Mouse (Mus musculus) kidney, embryonic 14.5 days (tissue): Measurements from ENCODE around the gene Sh2b1. TPM values are rescaled to one million over a fixed set of nuclear protein-coding genes. Genes with fewer than 3 reads are reported as not detected.

Source experiments
- ATAC-seq: fragments of 200-750 bp; cut with Nextera tagmentation; 2 replicates; pipeline ENCODE4 v1.8.0; 2017; ENCODE audit warnings: moderate number of reproducible peaks, mild to moderate bottlenecking, moderate TSS enrichment, moderate library complexity; ENCODE audit not compliant: low FRiP score, low TSS enrichment
- H3K27ac ChIP-seq: fragments of 300-500 bp; sonication (generic); 2 replicates; pipeline ENCODE4 v1.5.1; 2014; ENCODE audit warnings: low read depth, mild to moderate bottlenecking, low read length, moderate library complexity, mixed read lengths
- H3K27me3 ChIP-seq: fragments of 300-500 bp; sonication (generic); 2 replicates; pipeline ENCODE4 v1.6.1; 2014; ENCODE audit warnings: mild to moderate bottlenecking, low read length; ENCODE audit not compliant: control insufficient read depth, insufficient read depth
- H3K36me3 ChIP-seq: fragments of 300-500 bp; sonication (generic); 2 replicates; pipeline ENCODE4 v1.6.1; 2014; ENCODE audit warnings: low read length, mixed read lengths; ENCODE audit not compliant: control insufficient read depth, insufficient read depth
- H3K4me1 ChIP-seq: fragments of 300-500 bp; sonication (generic); 2 replicates; pipeline ENCODE4 v1.6.1; 2014; ENCODE audit warnings: low read length, mixed read lengths; ENCODE audit not compliant: control insufficient read depth, insufficient read depth
- H3K4me2 ChIP-seq: fragments of 300-500 bp; sonication (generic); replicated peaks from 2 replicates; pipeline ENCODE4 v1.6.1; 2014; ENCODE audit warnings: low read depth, mild to moderate bottlenecking, low read length
- H3K4me3 ChIP-seq: fragments of 300-500 bp; sonication (generic); 2 replicates; pipeline ENCODE4 v1.5.1; 2014; ENCODE audit warnings: mild to moderate bottlenecking, low read length
- H3K9ac ChIP-seq: fragments of 300-500 bp; sonication (generic); 2 replicates; pipeline ENCODE4 v1.6.1; 2014; ENCODE audit warnings: low read depth, mild to moderate bottlenecking, low read length, moderate library complexity
- H3K9me3 ChIP-seq: fragments of 300-500 bp; sonication (generic); 2 replicates; pipeline ENCODE4 v1.6.1; 2016; ENCODE audit warnings: low read length; ENCODE audit not compliant: control insufficient read depth
- WGBS: fragments of 180-500 bp; shearing (Covaris S2); extraction: QIAGEN DNeasy Blood & Tissue Kit; methylation state at CpG from one replicate; pipeline ENCODE4 v1.1.7; 2014; 5-methylcytosine and 5-hydroxymethylcytosine counted together
- polyA plus RNA-seq: library from polyadenylated mRNA; unstranded; fragments of >200 nt; fragmentation: Nextera tagmentation; extraction: Ambion mirVana; gene quantifications from 2 replicates; pipeline ENCODE4 v1.2.1, GENCODE M21; 2014

Sh2b1 gene
- polyA plus RNA-seq, 1 experiment from 2014 or later: 47.1 TPM

- H3K4me3 ChIP-seq: no peak overlapping the region
- no peaks in the 10 kb centered on the region for H3K27me3 ChIP-seq
- peaks cover 10% of the 10 kb centered on the region for H3K4me1 ChIP-seq
- H3K27ac ChIP-seq: no peak overlapping the region
- no peaks in the 10 kb centered on the region for H3K9me3 ChIP-seq
- no peak overlapping the region for H3K4me2 ChIP-seq
- ATAC-seq: no peak
- peaks cover 30% of the 10 kb centered on the region for H3K36me3 ChIP-seq
- 57% methylated on average over 4 of the region's 4 CpGs for WGBS
- H3K9ac ChIP-seq: 0 out of 2 replicates have a peak overlapping the region, but pooled peaks have one; percentile 12
Measured at GRCm38 (mm10) chr7:126464121-126464520, 11.1 kb downstream of the Sh2b1 start.

GRCm38 (mm10) chr7:126463547-126463946 lies 11.7 kb downstream of the Sh2b1 start:
- no peaks in the 10 kb centered on the region for H3K27me3 ChIP-seq
- no peak overlapping the region for H3K4me3 ChIP-seq
- H3K27ac ChIP-seq: no peak overlapping the region
- no peak overlapping the region; the same call in 1 of the 2 replicates for H3K4me2 ChIP-seq
- ATAC-seq: no peak
- peaks cover 15% of the 10 kb centered on the region for H3K4me1 ChIP-seq
- H3K9ac ChIP-seq: 0 out of 2 replicates have a peak overlapping the region, but pooled peaks have one; percentile 12
- H3K9me3 ChIP-seq: no peaks in the 10 kb centered on the region
- peaks cover 24% of the 10 kb centered on the region for H3K36me3 ChIP-seq
- 50% methylated on average over 4 of the region's 4 CpGs for WGBS

DNA sequence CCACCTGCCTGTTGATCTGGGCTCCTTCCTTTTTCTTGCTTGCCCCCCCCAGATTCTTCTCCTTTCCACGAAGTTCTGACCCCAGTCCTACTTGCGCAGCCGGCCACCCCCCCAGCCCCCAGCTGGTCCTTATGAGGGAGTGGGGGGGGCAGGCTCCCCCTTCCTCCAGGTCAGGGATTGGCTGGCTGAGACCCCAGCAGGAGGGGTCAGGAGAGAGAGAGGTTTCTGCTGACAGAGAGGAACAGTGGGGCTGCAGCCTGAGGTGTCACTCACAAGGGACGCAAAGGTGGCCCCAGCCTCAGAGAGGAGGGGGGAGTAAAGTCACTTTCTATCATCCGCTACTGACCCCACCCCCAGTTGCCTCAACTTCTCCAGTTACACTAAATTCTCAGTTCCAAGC lies 12.2 kb downstream of the Sh2b1 start, which contains the start of gene Atp2a1:
Atp2a1 (minus strand) TSS at position 105 of the 400 bp plus-strand sequence.
- no peak for ATAC-seq
- H3K4me3 ChIP-seq: no peak within 1 kb of the TSS
- peaks cover 19% of the 10 kb centered on the region for H3K36me3 ChIP-seq
- peak within 1 kb of the TSS; percentile 48; the same call in 1 of the 2 replicates for H3K27ac ChIP-seq
- peaks cover 19% of the 10 kb centered on the region for H3K4me1 ChIP-seq
- H3K9ac ChIP-seq: 0 out of 2 replicates have a peak within 1 kb of the TSS, but pooled peaks have one; percentile 12
- no peaks in the 10 kb centered on the region for H3K27me3 ChIP-seq
- no peak within 1 kb of the TSS; the same call in 1 of the 2 replicates for H3K4me2 ChIP-seq
- no peaks in the 10 kb centered on the region for H3K9me3 ChIP-seq
- WGBS: 24% methylated on average over 5 of the region's 5 CpGs

- Histone ChIP-seq H3K9ac (no peak overlapping the region), H3K36me3 (peaks cover 5% of the 10 kb centered on the region; the same call in 1 of the 2 replicates), H3K27ac (peak overlapping the region; percentile 59; the same call in 1 of the 2 replicates), H3K4me1 (peaks cover 19% of the 10 kb centered on the region), H3K27me3 (no peaks in the 10 kb centered on the region), H3K4me3 (no peak overlapping the region), H3K4me2 (no peak overlapping the region), H3K9me3 (no peaks in the 10 kb centered on the region)
- ATAC-seq: no peak
- 49% methylated on average over 3 of the region's 3 CpGs for WGBS
Measured at GRCm38 (mm10) chr7:126461626-126462025, 13.6 kb downstream of the Sh2b1 start.

- peak overlapping the region; percentile 59; the same call in 1 of the 2 replicates for H3K27ac ChIP-seq
- no peak overlapping the region for H3K4me2 ChIP-seq
- no peak overlapping the region for H3K9ac ChIP-seq
Measured at GRCm38 (mm10) chr7:126460623-126461399, 14.4 kb downstream of the Sh2b1 start.

DNA sequence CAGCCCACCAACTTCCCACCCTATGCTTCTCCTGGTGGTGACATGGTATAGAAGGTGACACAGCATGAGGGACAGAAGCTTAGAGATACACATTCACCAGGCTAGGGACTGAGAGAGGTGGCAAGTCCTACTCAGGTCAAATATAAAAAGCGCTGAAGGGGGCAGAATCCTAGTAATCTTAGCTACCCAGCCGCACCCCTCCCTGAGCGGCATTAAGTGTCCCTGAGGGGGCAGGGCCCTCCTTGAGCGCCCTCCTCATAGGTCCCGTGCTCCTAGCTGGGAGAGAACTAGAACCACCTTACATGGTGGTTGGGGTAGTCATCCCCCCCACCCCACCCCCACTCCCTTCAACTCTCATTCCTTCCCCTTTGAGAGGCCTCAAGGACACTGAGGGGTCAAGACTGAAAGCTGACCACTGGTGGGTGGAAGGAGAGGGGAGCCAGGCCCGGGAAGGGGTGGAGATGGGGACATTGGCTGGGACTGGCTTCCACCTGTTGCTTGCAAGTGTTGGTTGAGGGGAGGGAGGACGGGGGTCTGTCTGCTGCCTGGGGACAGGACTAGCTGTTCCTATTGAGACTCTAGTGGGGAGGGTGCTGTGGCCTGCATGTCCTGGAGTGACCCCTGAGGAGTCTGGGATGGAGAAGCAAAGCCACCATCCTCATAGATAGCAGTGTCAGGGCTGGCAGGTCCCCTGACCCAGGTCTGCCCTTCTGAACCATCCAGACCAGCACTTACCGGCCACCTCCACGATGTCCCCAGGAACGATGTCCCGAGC lies 16.2 kb downstream of the Sh2b1 start:
- ATAC-seq: no peak
- WGBS: 63% methylated on average over 11 of the region's 11 CpGs

More at GRCm38 (mm10) chr7:126460623-126461399, 14.4 kb downstream of the Sh2b1 start:
- Histone ChIP-seq H3K27me3 (no peaks in the 10 kb centered on the region), H3K4me3 (no peak overlapping the region), H3K4me1 (peaks cover 19% of the 10 kb centered on the region), H3K36me3 (no peaks in the 10 kb centered on the region), H3K9me3 (no peaks in the 10 kb centered on the region)
- ATAC-seq: peak; percentile 60
- WGBS: 26% methylated on average over 10 of the region's 10 CpGs

DNA sequence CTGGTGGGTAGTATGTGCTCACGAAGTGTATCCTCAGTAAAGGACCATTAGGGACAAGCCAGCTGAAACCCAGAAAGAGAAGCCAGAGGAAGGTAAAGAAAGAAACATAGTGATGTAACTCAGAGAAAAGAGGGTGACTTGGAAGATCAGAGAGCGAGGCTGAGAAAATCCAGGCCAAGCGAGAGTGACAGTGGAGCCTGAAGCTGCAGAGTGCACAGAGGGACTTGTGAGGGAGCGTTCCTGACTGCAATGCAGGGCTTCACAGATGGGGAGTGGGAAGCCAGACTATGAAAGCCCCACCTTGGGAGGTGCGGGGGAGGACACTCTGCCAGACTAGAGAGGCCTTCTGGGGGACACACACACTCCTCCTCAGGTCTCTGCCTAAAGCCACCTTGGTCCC lies 17.0 kb downstream of the Sh2b1 start:
- Histone ChIP-seq H3K27ac (no peak overlapping the region), H3K4me2 (no peak overlapping the region), H3K27me3 (no peaks in the 10 kb centered on the region), H3K4me1 (peaks cover 18% of the 10 kb centered on the region), H3K4me3 (no peak overlapping the region), H3K9me3 (no peaks in the 10 kb centered on the region), H3K9ac (no peak overlapping the region), H3K36me3 (no peaks in the 10 kb centered on the region)
- no peak for ATAC-seq
- 67% methylated on average over 5 of the region's 5 CpGs for WGBS

More for the DNA sequence above, 16.2 kb downstream of the Sh2b1 start:
- Histone ChIP-seq H3K4me1 (peaks cover 19% of the 10 kb centered on the region), H3K27ac (no peak overlapping the region), H3K4me2 (no peak overlapping the region), H3K9ac (no peak overlapping the region), H3K9me3 (no peaks in the 10 kb centered on the region), H3K36me3 (no peaks in the 10 kb centered on the region), H3K4me3 (no peak overlapping the region), H3K27me3 (no peaks in the 10 kb centered on the region)

DNA sequence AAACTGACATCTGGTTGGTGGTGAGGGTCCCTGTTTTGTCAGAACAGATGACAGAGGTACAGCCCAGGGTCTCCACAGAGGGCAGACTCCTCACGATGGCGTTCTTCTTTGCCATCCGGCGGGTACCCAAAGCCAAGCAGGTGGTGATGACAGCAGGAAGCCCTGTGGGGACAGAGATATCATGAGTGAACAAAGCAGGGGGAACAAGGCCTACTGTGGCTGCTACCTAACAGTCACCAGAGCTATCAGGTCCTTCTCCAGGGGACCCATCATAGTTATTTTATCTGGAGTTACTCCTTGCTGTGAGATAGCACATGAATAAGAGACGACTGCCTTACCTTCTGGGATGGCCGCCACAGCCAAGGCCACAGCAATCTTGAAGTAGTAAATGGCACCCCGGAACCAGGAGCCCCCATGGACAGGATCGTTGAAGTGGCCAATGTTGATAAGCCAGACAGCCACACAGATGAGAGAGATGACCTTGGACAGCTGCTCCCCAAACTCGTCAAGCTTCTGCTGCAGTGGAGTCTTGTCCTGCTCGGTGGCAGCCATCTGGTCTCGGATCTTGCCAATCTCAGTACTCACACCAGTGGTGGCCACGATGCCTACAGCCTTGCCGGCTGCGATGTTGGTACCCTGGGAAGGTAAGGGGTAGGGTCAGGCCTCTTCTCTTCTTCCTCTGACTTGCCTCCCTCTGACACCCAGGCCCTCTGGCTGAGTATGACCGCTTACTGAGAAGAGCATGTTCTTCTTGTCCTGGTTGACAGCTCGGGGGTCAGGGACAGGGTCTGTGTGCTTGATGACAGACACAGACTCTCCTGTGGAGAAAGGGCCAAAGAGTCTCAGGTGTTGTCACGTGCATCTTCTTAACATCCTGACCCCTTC lies 18.6 kb downstream of the Sh2b1 start:
- no peak for ATAC-seq
- H3K4me3 ChIP-seq: no peak overlapping the region
- no peak overlapping the region for H3K27ac ChIP-seq
- no peak overlapping the region for H3K4me2 ChIP-seq
- H3K9me3 ChIP-seq: no peaks in the 10 kb centered on the region
- no peaks in the 10 kb centered on the region for H3K36me3 ChIP-seq
- H3K9ac ChIP-seq: no peak overlapping the region
- WGBS: 93% methylated on average over 17 of the region's 17 CpGs
- H3K27me3 ChIP-seq: no peaks in the 10 kb centered on the region
- H3K4me1 ChIP-seq: peaks cover 10% of the 10 kb centered on the region
